Mouse (Mus musculus): Measurements from ENCODE around the gene Ier3. TPM values are rescaled to one million over a fixed set of nuclear protein-coding genes. Genes with fewer than 3 reads are reported as not detected.

The Ier3 gene
- polyA plus RNA-seq, 1 experiment from 2014 or later, result 15.8 TPM

- no peaks in the 10 kb centered on the region for H3K27me3 ChIP-seq (ENCODE audit: control insufficient read depth, insufficient read depth, low read depth, low read length)
- no peak overlapping the region for H3K4me2 ChIP-seq (ENCODE audit: low read depth, low read length)
- peaks cover 13% of the 10 kb centered on the region for H3K4me1 ChIP-seq (ENCODE audit: control insufficient read depth, low read depth, low read length)
- no peaks in the 10 kb centered on the region for H3K36me3 ChIP-seq (ENCODE audit: control insufficient read depth, insufficient read depth)
- no peak for ATAC-seq (ENCODE audit: low read depth)
- H3K9ac ChIP-seq (ENCODE audit: low read depth, low read length), result no peak overlapping the region
- no peak overlapping the region for H3K27ac ChIP-seq (ENCODE audit: low read length)
- no peaks in the 10 kb centered on the region for H3K9me3 ChIP-seq (replicated peaks; ENCODE audit: control insufficient read depth, low read length)
- H3K4me3 ChIP-seq (ENCODE audit: low read depth, low read length), result no peak overlapping the region
- WGBS (ENCODE audit: insufficient replicate concordance), result 53% methylated on average over 4 of the region's 4 CpGs
These were observed 36.3 kb upstream of the Ier3 start for GRCm38 (mm10) chr17:35785140-35785539.

- no peak overlapping the region for H3K27ac ChIP-seq (ENCODE audit: low read length)
- H3K4me2 ChIP-seq (ENCODE audit: low read depth, low read length), result no peak overlapping the region
- H3K9ac ChIP-seq (ENCODE audit: low read depth, low read length), result no peak overlapping the region
- peaks cover 10% of the 10 kb centered on the region for H3K4me1 ChIP-seq (ENCODE audit: control insufficient read depth, low read depth, low read length)
- no peaks in the 10 kb centered on the region for H3K27me3 ChIP-seq (ENCODE audit: control insufficient read depth, insufficient read depth, low read depth, low read length)
- no peaks in the 10 kb centered on the region for H3K36me3 ChIP-seq (ENCODE audit: control insufficient read depth, insufficient read depth)
- H3K4me3 ChIP-seq (ENCODE audit: low read depth, low read length), result no peak overlapping the region
- no peaks in the 10 kb centered on the region for H3K9me3 ChIP-seq (replicated peaks; ENCODE audit: control insufficient read depth, low read length)
- no peak for ATAC-seq (ENCODE audit: low read depth)
These were observed 34.0 kb upstream of the Ier3 start for GRCm38 (mm10) chr17:35787493-35787892.

GRCm38 (mm10) chr17:35788025-35788424, 33.5 kb upstream of the Ier3 start:
- Histone ChIP-seq H3K9ac (ENCODE audit: low read depth, low read length) (no peak overlapping the region), H3K9me3 (replicated peaks; ENCODE audit: control insufficient read depth, low read length) (no peaks in the 10 kb centered on the region), H3K27me3 (ENCODE audit: control insufficient read depth, insufficient read depth, low read depth, low read length) (no peaks in the 10 kb centered on the region), H3K4me3 (ENCODE audit: low read depth, low read length) (no peak overlapping the region), H3K4me2 (ENCODE audit: low read depth, low read length) (no peak overlapping the region), H3K27ac (ENCODE audit: low read length) (no peak overlapping the region), H3K36me3 (ENCODE audit: control insufficient read depth, insufficient read depth) (no peaks in the 10 kb centered on the region), H3K4me1 (ENCODE audit: control insufficient read depth, low read depth, low read length) (peaks cover 10% of the 10 kb centered on the region)
- no peak for ATAC-seq (ENCODE audit: low read depth)
- WGBS (ENCODE audit: insufficient replicate concordance), result 35% methylated on average over 3 of the region's 3 CpGs

DNA sequence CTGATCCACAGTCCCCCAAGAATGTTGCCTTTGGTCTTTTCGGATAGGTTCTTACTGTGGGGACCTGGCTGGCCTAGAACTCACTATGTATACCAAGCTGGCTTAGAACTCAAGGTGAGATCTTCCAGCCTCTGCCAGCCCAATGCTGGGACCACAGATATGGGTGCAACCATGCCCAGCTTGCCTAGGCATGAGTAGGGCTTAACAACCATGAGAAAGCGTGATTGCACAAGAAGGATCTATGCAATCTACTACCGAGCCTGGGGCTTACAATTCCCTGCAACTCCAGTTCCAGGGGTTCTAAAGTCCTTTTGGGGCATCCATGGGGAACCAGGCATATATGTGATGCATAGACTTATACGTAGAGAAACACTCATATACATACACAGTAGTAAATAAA, 30.6 kb upstream of the Ier3 start:
- no peaks in the 10 kb centered on the region for H3K27me3 ChIP-seq (ENCODE audit: control insufficient read depth, insufficient read depth, low read depth, low read length)
- peaks cover 3% of the 10 kb centered on the region; the same call in 1 of the 2 replicates for H3K4me1 ChIP-seq (ENCODE audit: control insufficient read depth, low read depth, low read length)
- H3K9me3 ChIP-seq (replicated peaks; ENCODE audit: control insufficient read depth, low read length), result no peaks in the 10 kb centered on the region
- H3K27ac ChIP-seq (ENCODE audit: low read length), result no peak overlapping the region
- H3K9ac ChIP-seq (ENCODE audit: low read depth, low read length), result no peak overlapping the region
- ATAC-seq (ENCODE audit: low read depth), result no peak
- H3K4me2 ChIP-seq (ENCODE audit: low read depth, low read length), result no peak overlapping the region
- H3K36me3 ChIP-seq (ENCODE audit: control insufficient read depth, insufficient read depth), result no peaks in the 10 kb centered on the region
- 67% methylated on average over 4 of the region's 4 CpGs for WGBS (ENCODE audit: insufficient replicate concordance)
- H3K4me3 ChIP-seq (ENCODE audit: low read depth, low read length), result no peak overlapping the region

GRCm38 (mm10) chr17:35792837-35793236, 28.6 kb upstream of the Ier3 start:
- Histone ChIP-seq H3K9ac (ENCODE audit: low read depth, low read length) (no peak overlapping the region), H3K27ac (ENCODE audit: low read length) (no peak overlapping the region), H3K4me3 (ENCODE audit: low read depth, low read length) (no peak overlapping the region), H3K36me3 (ENCODE audit: control insufficient read depth, insufficient read depth) (no peaks in the 10 kb centered on the region), H3K9me3 (replicated peaks; ENCODE audit: control insufficient read depth, low read length) (no peaks in the 10 kb centered on the region), H3K27me3 (ENCODE audit: control insufficient read depth, insufficient read depth, low read depth, low read length) (no peaks in the 10 kb centered on the region), H3K4me1 (ENCODE audit: control insufficient read depth, low read depth, low read length) (peaks cover 9% of the 10 kb centered on the region), H3K4me2 (ENCODE audit: low read depth, low read length) (no peak overlapping the region)
- 58% methylated on average over 2 of the region's 2 CpGs for WGBS (ENCODE audit: insufficient replicate concordance)
- no peak for ATAC-seq (ENCODE audit: low read depth)

DNA sequence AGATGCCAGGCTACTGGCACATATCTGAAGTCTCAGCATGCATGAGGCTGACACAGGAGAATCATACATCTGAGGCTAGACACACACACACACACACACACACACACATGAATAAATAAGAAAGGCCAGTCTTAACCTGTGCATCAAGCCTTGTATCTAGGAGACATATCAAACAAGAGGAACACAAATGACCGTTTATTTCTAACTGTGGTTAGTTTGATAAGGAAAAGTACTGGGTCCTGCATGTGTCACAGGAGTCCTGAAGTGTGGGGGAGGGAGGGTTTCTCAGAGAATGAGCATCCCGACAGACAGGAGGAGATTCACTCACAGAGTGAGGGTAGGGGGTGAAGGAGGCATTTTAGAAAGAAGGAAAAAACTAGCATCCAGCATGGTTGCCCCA, 26.4 kb upstream of the Ier3 start:
- no peak overlapping the region for H3K9ac ChIP-seq (ENCODE audit: low read depth, low read length)
- ATAC-seq (ENCODE audit: low read depth), result peak; percentile 24; the same call in 1 of the 2 replicates
- peaks cover 9% of the 10 kb centered on the region for H3K4me1 ChIP-seq (ENCODE audit: control insufficient read depth, low read depth, low read length)
- H3K27ac ChIP-seq (ENCODE audit: low read length), result no peak overlapping the region
- H3K36me3 ChIP-seq (ENCODE audit: control insufficient read depth, insufficient read depth), result no peaks in the 10 kb centered on the region
- H3K27me3 ChIP-seq (ENCODE audit: control insufficient read depth, insufficient read depth, low read depth, low read length), result no peaks in the 10 kb centered on the region
- no peak overlapping the region for H3K4me3 ChIP-seq (ENCODE audit: low read depth, low read length)
- no peaks in the 10 kb centered on the region; the same call in 1 of the 2 replicates for H3K9me3 ChIP-seq (replicated peaks; ENCODE audit: control insufficient read depth, low read length)
- 17% methylated on average over 2 of the region's 2 CpGs for WGBS (ENCODE audit: insufficient replicate concordance)
- no peak overlapping the region for H3K4me2 ChIP-seq (ENCODE audit: low read depth, low read length)

DNA sequence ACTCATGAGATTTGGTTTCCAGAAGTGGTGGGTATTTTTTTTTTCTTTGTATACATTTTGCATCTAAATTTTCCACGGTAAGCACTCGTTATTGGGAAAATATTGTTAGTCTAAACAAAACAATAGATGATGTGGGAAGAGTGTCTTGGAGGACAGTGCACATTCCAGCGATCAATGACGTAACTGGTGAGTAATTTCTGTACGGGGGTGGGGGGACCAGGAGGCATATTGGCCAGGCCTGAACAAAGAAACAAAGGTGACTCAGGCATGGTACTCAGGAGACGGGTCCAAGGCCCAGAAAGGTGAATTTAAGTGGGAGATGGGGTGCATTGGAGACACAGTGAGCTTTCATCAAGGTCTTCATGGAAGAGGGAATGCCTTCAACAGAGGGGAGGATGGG, 25.8 kb upstream of the Ier3 start:
- no peak overlapping the region for H3K4me3 ChIP-seq (ENCODE audit: low read depth, low read length)
- H3K27ac ChIP-seq (ENCODE audit: low read length), result no peak overlapping the region
- H3K4me1 ChIP-seq (ENCODE audit: control insufficient read depth, low read depth, low read length), result peaks cover 9% of the 10 kb centered on the region
- H3K27me3 ChIP-seq (ENCODE audit: control insufficient read depth, insufficient read depth, low read depth, low read length), result no peaks in the 10 kb centered on the region
- no peak overlapping the region for H3K4me2 ChIP-seq (ENCODE audit: low read depth, low read length)
- no peaks in the 10 kb centered on the region; the same call in 1 of the 2 replicates for H3K9me3 ChIP-seq (replicated peaks; ENCODE audit: control insufficient read depth, low read length)
- WGBS (ENCODE audit: insufficient replicate concordance), result 76% methylated on average over 6 of the region's 6 CpGs
- H3K36me3 ChIP-seq (ENCODE audit: control insufficient read depth, insufficient read depth), result no peaks in the 10 kb centered on the region
- H3K9ac ChIP-seq (ENCODE audit: low read depth, low read length), result no peak overlapping the region
- ATAC-seq (ENCODE audit: low read depth), result no peak

- Histone ChIP-seq H3K4me3 (ENCODE audit: low read depth, low read length) (no peak overlapping the region), H3K36me3 (ENCODE audit: control insufficient read depth, insufficient read depth) (no peaks in the 10 kb centered on the region), H3K9ac (ENCODE audit: low read depth, low read length) (no peak overlapping the region; the same call in 1 of the 2 replicates), H3K27ac (ENCODE audit: low read length) (no peak overlapping the region), H3K4me1 (ENCODE audit: control insufficient read depth, low read depth, low read length) (peaks cover 9% of the 10 kb centered on the region), H3K27me3 (ENCODE audit: control insufficient read depth, insufficient read depth, low read depth, low read length) (no peaks in the 10 kb centered on the region), H3K9me3 (replicated peaks; ENCODE audit: control insufficient read depth, low read length) (no peaks in the 10 kb centered on the region; the same call in 1 of the 2 replicates), H3K4me2 (ENCODE audit: low read depth, low read length) (no peak overlapping the region)
- 25% methylated on average over 5 of the region's 5 CpGs for WGBS (ENCODE audit: insufficient replicate concordance)
- no peak for ATAC-seq (ENCODE audit: low read depth)
These were observed 24.6 kb upstream of the Ier3 start for GRCm38 (mm10) chr17:35796835-35797234.

- H3K36me3 ChIP-seq (ENCODE audit: control insufficient read depth, insufficient read depth), result no peaks in the 10 kb centered on the region
- no peaks in the 10 kb centered on the region; the same call in 1 of the 2 replicates for H3K9me3 ChIP-seq (replicated peaks; ENCODE audit: control insufficient read depth, low read length)
- 62% methylated on average over 2 of the region's 2 CpGs for WGBS (ENCODE audit: insufficient replicate concordance)
- H3K4me2 ChIP-seq (ENCODE audit: low read depth, low read length), result no peak overlapping the region
- peak; percentile 43; the same call in 1 of the 2 replicates for ATAC-seq (ENCODE audit: low read depth)
- H3K27ac ChIP-seq (ENCODE audit: low read length), result no peak overlapping the region
- H3K4me3 ChIP-seq (ENCODE audit: low read depth, low read length), result no peak overlapping the region
- H3K27me3 ChIP-seq (ENCODE audit: control insufficient read depth, insufficient read depth, low read depth, low read length), result no peaks in the 10 kb centered on the region
- H3K4me1 ChIP-seq (ENCODE audit: control insufficient read depth, low read depth, low read length), result peaks cover 5% of the 10 kb centered on the region
- H3K9ac ChIP-seq (ENCODE audit: low read depth, low read length), result no peak overlapping the region
These were observed 20.6 kb upstream of the Ier3 start for GRCm38 (mm10) chr17:35800905-35801304.

All from liver, embryonic 16.5 days (tissue).